Mouse (Mus musculus) layer of hippocampus, adult 8-10 months (tissue): Measurements from ENCODE around the gene Mdh1. TPM values are rescaled to one million over a fixed set of nuclear protein-coding genes. Genes with fewer than 3 reads are reported as not detected.

Experiments
- DNase-seq, 2 experiments: peaks; one replicate each; pipeline ENCODE4 v3.0.0; 2022; ENCODE audit warnings: low spot score in 2 of 2
- total RNA-seq, 4 experiments: library from RNA; stranded (reverse); gene quantifications; 2 replicates each; pipeline ENCODE4 v1.2.4; 2022

The Mdh1 gene
- 100 to 1,000 TPM; 648 to 912 (median 773) TPM for total RNA-seq

DNA sequence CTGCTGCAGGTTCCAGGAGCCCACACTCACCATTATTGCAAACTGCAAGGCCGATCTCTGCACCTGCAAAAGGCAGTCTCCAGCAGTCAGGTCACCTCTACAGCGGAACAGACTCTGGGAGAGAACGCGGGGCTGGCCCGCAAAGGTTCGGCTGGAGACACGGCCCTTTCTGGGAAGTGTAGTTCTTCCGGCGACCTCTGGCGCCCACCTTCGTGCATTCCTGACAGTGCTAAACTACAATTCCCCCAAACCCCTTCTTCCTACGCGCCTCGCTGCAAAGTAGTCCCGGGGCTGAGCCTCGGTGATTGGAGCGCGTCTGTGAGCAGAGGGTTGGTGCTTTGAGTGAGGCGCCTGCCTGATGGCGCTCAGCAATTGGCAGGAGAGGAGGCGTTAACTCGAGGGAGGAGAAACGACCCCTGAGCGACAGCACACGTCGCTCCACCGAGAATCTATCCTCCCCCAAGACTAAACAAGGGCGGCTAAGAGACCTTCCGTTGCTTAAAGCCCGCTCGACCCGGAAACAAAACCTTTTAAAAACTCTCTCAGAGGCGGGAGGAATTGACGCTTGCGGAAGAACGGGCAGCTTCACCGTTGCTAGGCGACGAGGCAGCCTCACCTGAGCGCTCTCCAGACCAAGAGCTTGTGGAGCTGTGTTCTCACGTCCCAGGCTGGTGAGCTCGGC is at the start of gene Mdh1, which contains the start of gene Wdpcp:
Mdh1 (minus strand) TSS at position 668 of the 682 bp plus-strand sequence.
Wdpcp (plus strand) TSS at position 536 of the 682 bp plus-strand sequence.
- peak; percentile 97 to 98 for DNase-seq

DNA sequence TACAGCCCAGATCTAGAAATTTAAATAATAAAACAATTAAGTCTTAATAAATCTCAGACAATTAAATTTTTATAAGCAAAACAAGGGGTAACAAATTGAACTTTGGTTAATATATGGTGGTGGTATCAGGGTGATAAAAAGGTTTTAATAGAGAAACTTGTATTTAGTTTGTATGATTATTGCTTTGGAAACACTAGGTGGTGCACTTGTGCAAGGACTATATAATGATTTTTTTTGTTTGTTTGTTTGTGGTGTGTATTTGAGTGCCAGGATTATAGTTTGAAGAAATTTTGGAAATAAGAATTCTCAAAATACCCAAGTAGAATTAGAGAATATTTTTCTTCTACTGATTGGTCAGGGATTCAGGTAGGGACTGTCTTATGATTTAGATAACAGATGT is 43.7 kb upstream of the Mdh1 start:
- no peak for DNase-seq

DNA sequence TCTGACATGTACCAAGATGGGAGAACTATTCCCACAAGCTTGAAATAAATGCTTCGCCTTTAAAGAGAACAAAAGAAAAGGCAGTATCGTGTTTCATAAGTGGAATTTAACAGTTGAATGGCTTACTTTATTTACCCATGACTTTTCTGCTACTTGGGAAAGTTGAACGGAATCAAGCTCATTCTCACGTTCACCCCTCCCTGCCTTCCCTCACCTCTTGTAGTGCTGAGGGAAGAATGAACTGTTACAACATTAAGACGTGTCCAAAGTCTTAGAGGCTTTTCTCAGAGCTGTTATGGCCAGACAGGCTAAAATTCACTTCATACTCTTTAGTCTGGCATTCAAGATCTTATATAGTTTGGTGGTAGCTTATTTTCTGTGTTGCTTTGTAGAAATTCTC is 30.3 kb upstream of the Mdh1 start:
- no peak for DNase-seq

DNA sequence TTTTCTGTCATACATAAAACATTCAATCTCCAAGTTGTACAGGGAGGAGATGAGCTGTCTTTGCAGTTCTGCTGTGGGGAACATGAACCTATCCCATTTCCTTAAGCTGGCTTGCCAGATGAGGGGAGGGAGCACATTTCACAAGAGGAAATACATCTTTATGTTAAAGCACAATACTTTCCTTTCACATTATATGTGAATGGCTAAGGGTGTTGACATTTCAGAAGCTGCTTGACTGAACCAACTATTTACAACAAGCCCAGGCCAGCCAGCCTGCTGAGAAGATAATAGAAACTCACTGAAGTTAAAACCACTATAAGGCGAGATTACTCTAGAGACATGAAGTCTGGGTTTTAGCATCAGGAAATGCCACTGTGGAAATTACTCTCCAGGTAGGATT is 11.1 kb upstream of the Mdh1 start:
- DNase-seq = no peak

DNA sequence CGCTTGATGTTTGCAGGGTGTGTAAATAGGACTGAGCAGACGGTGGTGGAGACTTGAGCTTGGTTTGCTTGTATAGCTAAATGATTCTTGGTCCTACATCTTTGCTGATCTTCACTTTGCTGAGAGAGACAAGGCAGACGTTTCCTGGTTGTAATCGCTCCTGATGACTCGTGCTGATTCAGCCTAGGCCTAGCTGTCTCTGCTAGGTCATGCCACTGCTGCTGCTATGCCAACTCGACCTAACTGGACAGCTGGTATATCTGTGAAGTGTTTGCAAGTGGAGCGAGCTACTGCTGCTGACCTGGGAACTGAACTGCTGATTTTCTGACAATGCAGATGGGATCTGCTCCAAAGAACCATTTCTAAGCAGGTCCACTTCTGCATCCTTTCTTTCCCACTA is 9.3 kb upstream of the Mdh1 start:
- no peak for DNase-seq

DNA sequence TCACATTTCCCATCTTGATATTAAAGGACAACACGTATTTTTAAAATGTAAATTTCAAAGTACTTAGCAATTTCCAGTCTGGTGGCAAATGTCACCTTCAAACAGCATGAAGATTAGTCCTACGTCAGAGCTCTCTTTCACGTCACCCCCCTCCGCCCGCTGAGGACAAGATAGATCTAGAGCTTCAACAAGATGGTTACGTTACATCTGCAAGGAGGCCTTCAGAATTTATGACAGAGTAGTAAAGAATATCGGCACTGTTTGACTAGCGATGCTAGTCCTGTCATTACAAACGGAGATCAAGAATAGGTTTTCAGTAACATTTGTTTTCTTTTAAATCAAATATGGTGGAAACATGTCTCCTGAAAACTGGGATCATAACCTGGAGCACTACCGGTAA is 1.2 kb downstream of the Mdh1 start:
- DNase-seq = peak; percentile 39 to 46

DNA sequence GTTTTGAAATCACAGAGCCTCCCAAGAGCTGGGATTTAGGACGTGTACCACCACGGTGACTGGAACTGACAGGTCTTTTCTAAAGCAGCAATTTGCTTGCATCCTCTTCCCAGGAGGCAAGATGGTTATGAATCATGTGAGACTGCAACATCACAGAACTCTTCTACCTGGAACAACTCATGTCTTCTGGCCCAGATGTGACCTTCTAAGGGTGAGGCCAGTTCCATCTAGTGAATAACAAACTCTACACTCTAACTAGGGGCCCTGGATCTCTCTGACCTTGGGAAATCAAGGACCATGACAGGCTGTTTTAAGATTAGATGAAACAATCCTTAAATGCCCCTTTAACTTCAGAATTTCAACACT is 2.1 kb downstream of the Mdh1 start:
- DNase-seq = no peak

DNA sequence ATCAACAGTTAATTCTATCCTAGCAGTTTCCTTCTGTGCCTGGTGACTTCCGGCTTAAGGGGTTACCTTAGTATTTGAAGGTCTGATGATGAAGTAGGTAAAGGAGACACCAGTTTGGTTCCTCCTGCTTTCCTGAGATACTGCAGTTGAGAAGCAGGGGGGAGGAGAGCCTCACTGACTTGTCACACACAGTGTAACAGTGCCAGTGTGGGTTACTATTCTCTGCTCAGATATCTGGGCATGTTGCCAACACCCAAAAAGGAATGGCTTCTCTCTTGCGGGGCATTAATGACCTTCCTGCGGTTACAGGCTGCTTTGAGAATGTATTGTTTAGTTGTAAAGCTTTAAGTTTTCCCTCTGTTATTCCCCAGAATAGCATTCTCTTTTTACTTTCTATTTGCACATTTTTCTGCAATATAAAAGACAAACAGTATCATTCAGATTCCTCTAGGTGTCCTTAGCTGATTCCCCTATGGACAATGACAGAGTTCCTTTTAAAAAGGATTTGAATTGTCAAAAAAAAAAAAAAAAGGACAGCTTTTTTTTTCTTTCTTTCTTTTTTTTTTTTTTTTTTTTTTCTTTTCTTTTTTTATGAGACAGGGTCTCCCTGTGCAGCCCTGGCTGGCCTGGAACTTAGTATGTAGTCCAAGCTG is 2.6 kb downstream of the Mdh1 start:
- peak; percentile 24 to 40 for DNase-seq

DNA sequence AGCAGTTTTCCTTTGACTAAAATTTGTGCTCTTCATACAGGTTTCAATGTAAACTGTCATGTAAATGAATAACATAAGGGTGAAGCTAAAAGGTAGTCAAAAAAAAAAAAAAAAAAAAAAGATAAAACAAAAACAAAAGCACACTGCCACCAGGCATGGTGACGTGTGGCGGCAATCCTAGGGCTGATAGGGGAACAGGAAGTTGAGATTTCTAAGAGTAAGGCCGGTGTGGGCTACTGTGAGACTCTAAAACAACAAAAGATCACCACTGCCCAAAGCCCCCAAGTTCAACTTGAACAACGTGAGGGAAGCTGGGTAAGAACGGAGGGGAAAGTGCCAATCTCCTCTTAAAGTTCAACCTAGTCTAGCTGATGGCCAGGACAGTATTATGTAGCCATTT is 3.2 kb downstream of the Mdh1 start:
- DNase-seq = no peak

DNA sequence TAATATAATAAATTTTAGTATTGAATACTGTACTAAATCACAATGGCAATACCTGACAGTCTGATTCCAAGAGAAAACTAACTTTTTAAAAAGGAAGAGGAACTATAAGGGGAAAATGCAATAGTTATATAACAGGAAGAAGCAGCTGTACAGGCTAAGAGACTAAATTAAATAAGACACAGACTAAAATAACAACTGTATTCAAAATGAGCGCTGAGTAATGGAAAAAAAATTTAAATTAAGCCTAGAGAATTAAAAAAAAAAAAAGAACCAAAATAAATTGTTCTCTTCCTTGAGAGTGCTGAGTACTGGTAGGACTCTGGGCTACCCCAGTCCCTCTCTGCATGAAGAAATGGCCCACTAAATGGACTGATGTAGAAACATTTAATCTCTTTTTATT is 4.4 kb downstream of the Mdh1 start:
- DNase-seq = no peak

DNA sequence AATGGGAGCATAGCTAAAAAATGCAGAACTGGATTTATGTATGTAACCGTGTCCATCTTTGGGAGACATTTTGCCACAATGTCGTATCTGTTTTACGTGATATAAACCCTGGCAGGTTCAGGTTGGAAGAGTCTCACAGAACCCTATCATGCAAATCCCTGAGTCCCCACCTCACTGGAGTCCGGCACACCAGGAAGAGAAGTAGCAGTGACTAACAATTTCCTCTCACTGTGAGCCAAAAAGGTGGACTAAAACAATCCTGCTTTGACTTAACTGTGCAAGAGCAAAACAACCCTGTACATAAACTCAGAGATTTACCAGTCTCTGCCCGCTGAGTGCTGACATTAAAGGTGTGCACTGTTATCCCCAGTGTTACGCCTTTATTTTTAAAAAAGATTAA is 5.2 kb downstream of the Mdh1 start:
- DNase-seq = no peak

DNA sequence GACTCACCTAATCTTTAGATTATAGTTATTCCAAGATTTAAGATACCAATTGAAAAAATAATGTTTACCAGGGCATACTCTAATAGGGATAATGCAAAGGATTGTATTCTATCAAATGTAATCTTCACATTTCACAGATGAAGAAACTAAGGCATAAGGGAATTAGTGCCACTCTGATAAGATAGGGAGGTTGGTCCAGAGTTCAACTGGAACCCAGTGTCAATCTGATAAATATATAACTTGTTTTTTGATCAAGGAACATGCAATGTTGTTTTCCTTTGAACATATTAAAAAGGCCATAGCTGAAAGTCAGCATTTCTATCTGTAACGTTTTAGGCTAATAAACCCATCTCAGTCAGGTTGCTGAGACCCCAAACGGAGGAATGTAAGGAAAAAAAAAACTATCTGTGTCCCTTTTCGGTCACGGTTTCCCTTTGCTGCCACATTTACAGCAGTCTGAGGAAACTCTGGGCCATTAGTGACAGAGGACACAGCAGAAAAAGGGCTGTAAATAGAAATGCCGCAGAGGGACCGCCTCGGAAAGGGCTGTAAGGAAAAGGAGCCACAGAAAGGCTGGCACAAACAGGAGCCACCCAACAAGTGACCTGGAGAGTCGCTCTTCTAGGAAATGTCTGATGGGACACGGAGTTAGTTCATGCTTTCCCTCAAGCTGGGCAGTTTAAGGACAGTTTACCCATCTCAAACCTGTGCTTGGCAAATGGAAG is 7.3 kb downstream of the Mdh1 start:
- no peak for DNase-seq

DNA sequence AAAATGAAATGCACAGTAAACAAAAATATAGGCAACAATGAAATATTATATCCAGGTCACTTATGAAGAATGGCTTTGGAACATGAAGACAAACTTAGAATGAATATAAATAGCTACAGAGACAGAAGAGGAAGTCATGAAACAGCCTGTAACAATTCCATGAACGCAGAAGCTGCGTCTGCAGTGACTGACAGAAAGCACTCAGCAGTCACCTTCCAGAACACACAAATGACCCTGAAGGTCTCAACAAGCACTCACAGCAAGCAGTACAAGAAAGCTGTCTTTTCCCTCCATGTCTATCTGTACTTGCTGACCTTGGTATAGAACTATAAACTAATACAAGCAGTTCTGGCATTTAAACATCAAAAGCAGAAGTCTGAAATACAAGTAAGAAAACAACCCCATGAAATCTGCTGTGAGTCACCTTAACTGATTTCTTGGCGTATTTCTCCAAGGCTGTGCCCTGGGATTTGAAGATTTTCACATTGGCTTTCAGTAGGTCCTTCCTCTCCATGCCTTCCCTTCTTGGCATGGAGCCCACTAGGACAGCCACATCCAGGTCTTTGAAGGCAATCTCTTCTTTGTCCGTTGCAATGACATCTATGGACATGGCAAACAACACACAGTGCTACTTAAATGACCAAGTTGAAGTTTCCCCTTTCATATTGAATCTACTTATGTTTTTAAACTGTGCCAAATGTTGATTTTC is 8.4 kb downstream of the Mdh1 start:
- no peak for DNase-seq

DNA sequence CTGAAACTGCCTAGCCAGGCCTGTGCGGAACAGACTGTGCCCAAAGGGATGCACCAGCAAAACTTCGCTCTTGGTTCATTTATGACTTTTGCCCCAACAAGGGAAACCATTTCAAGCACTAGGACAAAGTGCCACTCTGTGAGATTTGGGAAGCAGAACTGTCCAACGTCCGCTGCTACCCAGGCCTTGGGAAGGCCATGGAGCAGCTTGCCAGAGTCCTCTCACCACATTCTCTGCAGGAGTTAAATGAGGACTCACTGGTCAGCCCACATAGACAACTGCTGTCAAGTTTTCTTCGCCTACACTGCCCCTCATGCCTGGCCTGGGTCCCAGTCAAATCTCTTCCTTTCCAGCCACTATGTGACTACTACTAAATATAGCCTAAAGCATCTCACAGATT is 10.8 kb downstream of the Mdh1 start:
- DNase-seq = no peak

DNA sequence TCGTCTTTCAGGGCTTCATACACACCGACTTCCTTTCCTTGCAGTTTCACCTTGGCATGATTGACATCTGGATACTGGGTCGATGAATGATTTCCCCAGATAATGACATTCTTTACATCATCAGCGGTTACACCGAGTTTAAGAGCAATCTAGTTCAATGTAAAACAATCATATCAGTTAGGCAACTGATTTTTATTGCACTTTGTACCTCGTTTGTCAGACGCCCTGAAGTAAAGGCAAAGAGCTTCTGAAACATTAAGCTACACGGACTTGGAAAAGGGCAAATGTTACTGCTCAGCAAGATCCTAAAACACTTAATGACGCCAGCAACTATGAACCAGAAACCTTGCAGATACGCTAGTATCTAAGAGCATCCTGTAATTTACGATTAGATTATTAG is 12.4 kb downstream of the Mdh1 start:
- DNase-seq = no peak

DNA sequence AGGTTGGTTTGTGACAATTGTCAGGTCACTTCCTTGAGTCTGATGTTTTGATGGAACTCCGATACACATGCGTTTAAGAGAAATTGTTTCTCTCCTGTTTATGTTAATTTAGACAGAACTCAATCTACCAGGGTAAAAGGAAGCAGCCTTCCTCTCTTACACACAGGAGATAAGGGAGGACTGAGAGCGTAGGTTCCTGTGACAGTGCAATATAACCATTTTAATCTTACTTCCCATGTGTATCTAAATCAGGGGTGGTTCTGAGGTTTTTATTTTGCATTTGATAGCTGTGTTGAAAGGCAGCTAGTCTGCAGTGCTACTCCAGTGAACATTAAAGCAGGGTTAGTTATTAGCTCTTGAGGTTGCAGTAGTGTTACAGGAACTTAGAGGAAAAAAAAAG is 20.1 kb downstream of the Mdh1 start:
- no peak for DNase-seq

DNA sequence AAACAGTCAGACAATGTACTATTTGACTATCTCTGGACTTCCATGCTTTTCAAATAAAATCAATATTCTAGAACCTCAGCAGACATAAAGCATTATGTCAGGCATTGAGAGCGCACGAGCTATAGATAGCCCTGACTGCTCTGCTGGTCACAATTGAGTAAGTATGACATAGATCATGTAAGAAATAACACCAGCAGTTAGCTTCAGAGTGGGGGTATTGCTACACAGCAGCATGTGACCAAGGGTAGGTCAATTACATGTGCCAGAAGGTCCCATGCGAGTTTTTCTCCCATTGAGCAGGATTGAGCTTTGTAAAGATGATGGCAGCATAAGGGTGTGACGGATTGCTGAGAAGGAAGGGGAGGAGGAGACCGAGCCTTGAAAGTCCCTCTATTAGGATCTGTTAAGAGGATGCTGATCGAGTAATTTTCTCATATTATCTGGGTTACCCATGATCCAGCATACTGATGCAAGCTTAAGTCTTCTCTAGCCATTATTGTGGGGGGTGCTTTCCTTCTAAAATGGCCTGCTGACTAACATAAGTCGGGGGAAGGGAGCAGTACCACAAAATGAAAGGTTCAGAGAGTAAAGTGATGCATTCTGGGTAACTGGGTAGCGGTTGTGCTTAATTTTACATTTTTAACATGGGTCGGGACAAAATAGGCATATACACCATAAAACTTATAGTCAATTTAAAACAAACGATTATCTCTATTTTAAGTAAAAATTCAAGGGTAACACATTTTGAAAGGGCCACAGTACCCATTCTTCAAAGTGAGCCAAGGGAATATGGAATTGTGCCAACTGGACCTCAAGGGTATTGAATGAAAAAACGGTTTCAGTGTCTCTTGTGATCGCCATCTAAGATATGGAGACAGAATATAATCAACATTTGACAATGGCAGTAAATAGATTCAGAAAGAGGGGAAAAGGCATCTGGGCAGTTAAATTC is 21.7 kb downstream of the Mdh1 start:
- no peak for DNase-seq

DNA sequence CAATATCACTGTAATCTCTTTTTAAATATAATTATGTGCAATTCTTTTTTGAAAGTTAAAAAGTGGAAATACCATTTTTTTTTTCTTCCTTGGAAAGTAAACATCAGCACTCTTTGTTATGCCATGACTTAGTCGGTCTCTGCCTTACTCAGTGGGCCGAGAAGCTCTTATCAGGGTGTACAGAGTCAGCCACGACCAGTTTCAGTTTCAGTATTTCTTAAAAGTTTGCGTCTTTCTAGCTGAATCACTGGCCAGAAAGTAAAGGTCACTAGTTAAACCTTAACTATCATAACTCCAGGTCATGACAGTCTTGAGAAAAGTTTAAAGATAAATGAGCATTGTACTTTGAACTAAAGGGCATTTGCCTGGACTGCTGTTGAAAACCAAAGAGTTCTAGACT is 22.4 kb downstream of the Mdh1 start:
- no peak for DNase-seq

DNA sequence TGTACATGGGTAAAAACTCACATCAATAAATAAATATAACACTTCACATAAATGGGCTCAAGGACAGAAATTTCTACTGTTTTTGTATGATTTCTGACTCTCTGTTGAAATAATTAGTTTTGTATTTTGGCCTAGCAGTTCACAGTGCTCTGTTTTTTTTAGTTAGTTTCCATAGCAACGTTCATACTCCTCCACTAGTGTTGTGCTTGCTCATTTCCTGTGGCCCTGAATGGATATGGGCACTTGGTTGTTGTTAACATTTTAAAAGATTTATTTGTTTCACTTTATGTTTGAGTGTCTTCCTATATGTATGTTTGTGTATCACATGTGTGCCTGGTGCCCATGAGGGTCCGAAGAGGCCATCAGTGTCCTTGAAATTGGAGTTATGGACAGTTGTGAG is 23.1 kb downstream of the Mdh1 start:
- no peak for DNase-seq

DNA sequence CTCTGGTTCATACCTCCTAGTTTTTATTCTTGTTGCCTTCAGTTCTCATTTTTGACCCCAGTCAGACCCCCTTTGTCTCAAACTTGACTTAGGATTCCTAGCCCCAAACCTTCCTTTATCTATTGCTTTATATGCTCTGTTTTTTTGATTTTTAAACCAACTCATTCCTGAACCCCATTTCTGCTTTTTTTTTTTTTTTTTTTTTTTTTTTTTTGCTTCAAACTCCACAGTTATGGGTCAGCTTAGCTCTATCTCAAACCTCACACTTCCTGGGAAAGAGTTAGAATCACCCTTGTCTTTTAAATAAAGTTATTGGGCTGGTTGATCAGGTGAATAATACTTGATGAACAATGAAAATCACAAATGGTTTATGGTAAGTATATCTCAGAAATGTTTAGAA is 24.6 kb downstream of the Mdh1 start:
- no peak for DNase-seq

DNA sequence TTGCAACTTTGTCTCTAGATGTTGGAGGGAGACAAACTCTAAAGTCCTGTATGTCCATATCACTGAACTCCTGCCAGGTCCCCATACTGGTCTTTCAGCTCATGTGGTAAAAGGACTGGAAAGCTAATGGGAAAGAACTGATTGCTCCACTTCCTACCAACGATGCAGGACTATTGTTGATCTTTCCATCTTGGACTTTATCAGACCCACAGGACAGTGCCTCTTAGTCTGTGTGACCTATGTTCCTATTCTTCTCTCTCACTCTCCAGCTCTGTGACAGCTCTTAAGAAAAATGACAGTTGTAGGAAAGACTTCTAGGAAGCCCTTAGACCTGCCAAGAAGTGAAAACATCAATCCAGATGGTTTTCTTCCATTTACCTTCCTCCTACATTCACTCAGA is 25.5 kb downstream of the Mdh1 start:
- no peak for DNase-seq
